Mouse (Mus musculus) ES-Bruce4 (cell line): ENCODE results near the gene Gm36245. TPM values are rescaled to one million over a fixed set of nuclear protein-coding genes. Genes with fewer than 3 reads are reported as not detected.
"Not testable (repeated sequence)": the region's sequence is repeated elsewhere in the genome, so short reads cannot be mapped to it uniquely, and the experiment has no call there.

ENCODE experiments used
- H3K27ac ChIP-seq: 2 replicates; pipeline ENCODE4 v1.5.1; 2012; ENCODE audit warnings: low read length, inconsistent platforms; ENCODE audit not compliant: insufficient read depth
- H3K27me3 ChIP-seq: 2 replicates; pipeline ENCODE4 v1.6.1; 2012; ENCODE audit warnings: mild to moderate bottlenecking, low read length, inconsistent platforms; ENCODE audit not compliant: control insufficient read depth, poor library complexity, insufficient read depth, severe bottlenecking
- H3K36me3 ChIP-seq: 2 replicates; pipeline ENCODE4 v1.6.1; 2012; ENCODE audit warnings: inconsistent platforms, mild to moderate bottlenecking, low read length, moderate library complexity; ENCODE audit not compliant: control insufficient read depth, poor library complexity, insufficient read depth, severe bottlenecking
- H3K4me1 ChIP-seq: one replicate; pipeline ENCODE4 v1.8.1; 2011; ENCODE audit warnings: low read length; ENCODE audit not compliant: control insufficient read depth, insufficient read depth
- H3K4me3 ChIP-seq: 2 replicates; pipeline ENCODE4 v1.5.1; 2011; ENCODE audit warnings: low read depth, mild to moderate bottlenecking, low read length
- H3K9ac ChIP-seq: 2 replicates; pipeline ENCODE4 v1.6.1; 2012; ENCODE audit warnings: low read depth, mild to moderate bottlenecking, inconsistent platforms; ENCODE audit not compliant: poor library complexity, severe bottlenecking
- H3K9me3 ChIP-seq: replicated peaks from 2 replicates; pipeline ENCODE4 v1.6.1; 2012; ENCODE audit warnings: mild to moderate bottlenecking, low read length, inconsistent platforms; ENCODE audit not compliant: control insufficient read depth, poor library complexity, insufficient read depth, severe bottlenecking
- CTCF ChIP-seq: IDR thresholded peaks from one replicate; pipeline ENCODE4 v1.8.1; 2011; ENCODE audit warnings: low read depth, low read length
- EP300 ChIP-seq: IDR thresholded peaks from 2 replicates; pipeline ENCODE4 v1.6.1; 2011; ENCODE audit warnings: low read depth, low read length; ENCODE audit not compliant: insufficient read depth
- POLR2A ChIP-seq: IDR thresholded peaks from one replicate; pipeline ENCODE4 v1.8.1; 2011; ENCODE audit warnings: low read length; ENCODE audit not compliant: insufficient read depth
- polyA plus RNA-seq: library from polyadenylated mRNA; stranded (reverse); fragments of >200 nt; gene quantifications from 2 replicates; pipeline ENCODE4 v1.2.4, GENCODE M21; 2011; ENCODE audit warnings: low read depth; ENCODE audit not compliant: missing spikeins, insufficient read depth, insufficient read length

Gm36245 gene
- polyA plus RNA-seq, 1 experiment, result not detected

GRCm38 (mm10) chr15:77624710-77625109, 25.7 kb downstream of the Gm36245 start:
- TF ChIP-seq POLR2A, result no peak
- TF ChIP-seq CTCF, result no peak
- TF ChIP-seq EP300, result no peak
- Histone ChIP-seq H3K36me3 (no peaks in the 10 kb centered on the region), H3K4me1 (no peaks in the 10 kb centered on the region), H3K27me3 (no peaks in the 10 kb centered on the region; the same call in 1 of the 2 replicates), H3K9ac (no peak overlapping the region), H3K9me3 (no peaks in the 10 kb centered on the region), H3K27ac (no peak overlapping the region), H3K4me3 (no peak overlapping the region)

GRCm38 (mm10) chr15:77626471-77626870, 27.4 kb downstream of the Gm36245 start:
- not testable (repeated sequence) for H3K9me3 ChIP-seq, H3K4me3 ChIP-seq, H3K4me1 ChIP-seq, H3K9ac ChIP-seq, H3K27ac ChIP-seq, H3K27me3 ChIP-seq, H3K36me3 ChIP-seq

- not testable (repeated sequence) for H3K4me3 ChIP-seq, H3K27me3 ChIP-seq, H3K9me3 ChIP-seq, H3K4me1 ChIP-seq, H3K27ac ChIP-seq, H3K9ac ChIP-seq, H3K36me3 ChIP-seq
- peak; percentile 19 for TF ChIP-seq CTCF
Observed at GRCm38 (mm10) chr15:77628647-77629046, 29.6 kb downstream of the Gm36245 start.

GRCm38 (mm10) chr15:77629822-77630221, 30.8 kb downstream of the Gm36245 start:
- not testable (repeated sequence) for H3K9ac ChIP-seq, H3K36me3 ChIP-seq, H3K27me3 ChIP-seq, H3K4me1 ChIP-seq, H3K27ac ChIP-seq, H3K9me3 ChIP-seq, H3K4me3 ChIP-seq

GRCm38 (mm10) chr15:77643176-77643575, 44.1 kb downstream of the Gm36245 start, which contains the start of gene Apol11b:
TSS of gene Apol11b (minus strand) at chr15:77643286.
- H3K9ac ChIP-seq, H3K9me3 ChIP-seq, H3K27me3 ChIP-seq, H3K4me1 ChIP-seq, H3K36me3 ChIP-seq, H3K4me3 ChIP-seq, H3K27ac ChIP-seq: not testable (repeated sequence)

GRCm38 (mm10) chr15:77651143-77651542, 52.1 kb downstream of the Gm36245 start:
- H3K9me3 ChIP-seq, H3K4me1 ChIP-seq, H3K36me3 ChIP-seq, H3K4me3 ChIP-seq, H3K27me3 ChIP-seq, H3K27ac ChIP-seq, H3K9ac ChIP-seq: not testable (repeated sequence)

Other genes with a start within 250 kb of the Gm36245 start
- not detected in 2 replicates for gene Apol7a, start 200.1 kb upstream of the Gm36245 start, polyA plus RNA-seq
- not detected in 2 replicates for gene Apol9a, start 188.1 kb upstream of the Gm36245 start, polyA plus RNA-seq
- gene Apol7b, start 151.8 kb upstream of the Gm36245 start, polyA plus RNA-seq, result not detected in 2 replicates
- gene Apol10a, start 122.2 kb upstream of the Gm36245 start, polyA plus RNA-seq, result not detected in 2 replicates
- not detected in 2 replicates for gene Apol11a, start 91.0 kb upstream of the Gm36245 start, polyA plus RNA-seq
- not detected in 2 replicates for gene Apol7c, start 65.9 kb upstream of the Gm36245 start, polyA plus RNA-seq
- gene 1700025B11Rik, start 37.4 kb upstream of the Gm36245 start, polyA plus RNA-seq, result not detected in 2 replicates
- not detected in 2 replicates for gene Apol10b, start 3.1 kb upstream of the Gm36245 start, polyA plus RNA-seq
- not detected in 2 replicates for gene Apol11b, start 44.0 kb downstream of the Gm36245 start, polyA plus RNA-seq
- gene Apol7e, start 99.6 kb downstream of the Gm36245 start, polyA plus RNA-seq, result 0.54 TPM in 1 of 2 replicates, not detected in the other
- not detected in 2 replicates for gene Apol9b, start 129.8 kb downstream of the Gm36245 start, polyA plus RNA-seq
- gene Apol8, start 157.7 kb downstream of the Gm36245 start, polyA plus RNA-seq, result 1.4 and 1.9 TPM in 2 replicates
- gene Myh9, start 242.9 kb downstream of the Gm36245 start, polyA plus RNA-seq, result 584 and 601 TPM in 2 replicates